Mouse (Mus musculus) heart, adult 11 months (tissue): ENCODE results near the gene Kcne4.

Source experiments
- DNase-seq: peaks from one replicate; pipeline ENCODE4 v3.0.0; 2022

Kcne4 gene

DNA sequence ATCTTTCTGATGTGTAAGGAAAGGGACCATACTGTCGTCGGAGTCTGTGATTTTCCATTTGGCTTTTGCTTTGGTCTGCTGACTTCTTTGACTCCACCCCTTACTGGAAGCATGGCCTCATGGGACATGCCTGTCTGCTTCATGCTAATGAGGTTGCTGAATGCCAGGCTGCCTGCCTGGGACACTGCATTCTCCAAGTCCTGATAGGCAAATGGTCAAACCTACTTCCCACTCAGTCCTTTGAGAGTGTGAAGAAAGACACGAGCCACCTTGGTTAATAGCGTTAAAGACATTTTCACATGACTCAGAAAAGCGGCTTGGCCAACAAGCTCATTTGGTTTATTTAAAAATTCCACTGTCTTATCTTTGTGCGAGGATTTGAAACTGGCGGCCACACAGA, 43.5 kb downstream of the Kcne4 start:
- DNase-seq, result peak; percentile 98

DNA sequence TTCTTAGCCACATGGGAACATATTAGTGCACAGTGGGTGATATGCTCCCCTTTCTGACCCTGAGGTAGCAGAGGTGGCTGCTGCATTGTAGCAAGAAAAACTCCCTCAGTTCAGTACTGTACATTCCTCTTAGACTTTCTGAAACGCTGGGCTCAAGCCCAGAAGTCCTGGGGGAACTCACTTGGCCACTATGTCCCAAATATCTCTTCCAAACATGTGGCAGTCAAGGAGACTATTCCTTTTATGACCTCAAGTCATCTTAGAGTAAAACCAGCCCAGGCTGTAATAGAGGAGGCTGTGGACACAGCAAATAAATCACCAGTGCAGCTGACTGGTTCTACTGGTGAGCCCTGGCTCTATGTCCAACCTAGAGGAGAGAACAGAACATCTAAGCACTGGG, 45.7 kb downstream of the Kcne4 start:
- DNase-seq, result peak; percentile 97

DNA sequence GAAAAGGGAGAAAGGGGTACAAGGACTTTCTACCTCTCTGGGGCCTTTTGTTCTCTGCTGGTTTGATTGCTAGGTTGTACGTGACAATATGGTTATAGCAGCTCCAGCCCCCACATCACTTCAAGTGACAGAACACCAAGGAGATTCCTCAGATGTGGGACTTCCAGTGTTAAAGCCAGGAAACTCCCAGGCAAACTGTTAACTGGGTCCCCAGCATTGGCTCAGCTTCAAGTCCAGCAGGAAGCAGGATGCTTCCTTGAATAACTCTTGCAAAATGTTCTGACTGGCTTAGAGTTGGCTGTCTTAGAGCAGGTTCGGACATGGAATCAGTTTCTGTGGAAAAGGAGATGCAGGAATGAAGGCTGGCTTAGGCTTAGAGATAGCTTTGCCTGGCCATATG, 47.3 kb downstream of the Kcne4 start:
- DNase-seq, result peak; percentile 97

DNA sequence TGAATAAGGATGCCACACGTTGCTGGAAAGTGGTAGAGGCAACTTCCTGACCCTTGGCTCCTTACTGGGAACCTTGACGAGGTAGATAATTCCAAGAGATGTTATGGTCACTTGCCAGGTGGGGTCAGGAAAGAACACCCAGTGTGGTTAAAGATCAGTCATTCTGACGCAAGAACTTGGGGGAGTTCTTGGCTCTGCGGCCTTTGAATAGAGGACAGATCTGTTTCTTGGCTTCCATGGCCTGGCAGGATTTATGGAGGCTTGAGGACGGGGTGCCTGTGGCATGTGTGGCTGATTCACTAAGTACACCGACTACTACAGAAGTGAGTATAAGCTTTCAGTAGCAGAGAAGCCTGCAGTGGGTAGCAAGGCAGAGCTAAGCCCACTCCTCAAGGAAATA, 47.8 kb downstream of the Kcne4 start:
- peak; percentile 98 for DNase-seq

DNA sequence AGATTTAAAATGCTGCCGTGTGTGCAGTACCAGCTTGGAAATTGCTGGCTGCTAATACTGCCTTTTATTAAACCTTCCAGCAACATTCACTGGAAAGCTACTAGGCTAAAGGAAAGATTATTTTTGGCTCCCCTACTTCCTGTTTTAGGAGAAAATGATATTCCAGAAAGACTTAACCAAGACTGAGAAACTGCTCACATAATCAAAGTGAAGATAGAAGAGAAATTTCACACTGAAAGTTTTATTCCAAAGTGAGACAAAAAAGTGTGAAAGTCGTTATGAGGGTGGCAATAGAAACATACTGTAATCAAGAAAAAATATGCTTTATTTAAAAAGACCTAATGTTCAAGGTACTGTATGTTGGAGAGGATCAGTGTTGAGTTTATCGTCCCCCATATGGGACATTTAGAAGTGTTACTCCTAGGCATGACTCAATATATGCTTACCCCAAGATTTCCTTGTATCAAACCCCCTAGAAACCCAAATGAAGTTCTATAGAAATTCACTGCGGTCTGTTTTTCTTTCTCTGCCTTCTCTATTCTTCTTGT, 48.3 kb downstream of the Kcne4 start:
- no peak for DNase-seq

DNA sequence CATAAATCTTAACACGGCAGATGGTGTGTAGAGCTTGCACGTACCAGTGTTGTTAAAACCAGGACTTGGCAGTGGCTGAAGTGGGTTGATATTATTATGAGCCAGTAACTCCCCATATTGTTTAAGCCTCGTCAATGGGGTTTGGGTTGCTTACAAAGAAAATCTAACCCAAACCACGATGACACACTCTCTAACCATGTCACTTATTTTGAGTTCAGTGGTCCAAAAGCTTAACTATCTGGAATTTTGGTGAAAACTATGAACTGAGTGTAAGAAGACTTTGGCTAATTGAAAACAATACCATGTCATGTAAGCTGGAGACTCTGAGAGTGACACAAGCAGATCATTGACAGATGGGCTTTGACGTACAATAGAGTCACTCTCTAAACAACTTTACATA, 49.4 kb downstream of the Kcne4 start:
- DNase-seq, result no peak

DNA sequence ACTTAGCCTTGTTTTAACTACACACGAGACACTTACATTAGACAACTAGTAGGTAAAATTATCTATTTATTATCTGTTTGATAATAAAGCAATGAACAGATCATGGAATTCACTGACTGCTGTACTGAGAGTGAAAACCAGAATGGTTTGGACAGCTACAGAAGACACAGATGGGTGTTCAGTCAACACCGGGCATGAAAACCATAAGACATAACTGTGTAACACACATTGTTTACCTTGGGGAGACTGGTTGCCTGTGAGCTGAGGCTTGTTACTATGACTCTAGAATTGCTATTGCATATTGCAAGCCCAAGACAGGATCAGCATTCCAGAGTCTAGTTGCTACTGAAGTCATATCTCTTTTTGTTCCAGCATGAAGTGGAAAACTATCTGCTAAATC, 49.9 kb downstream of the Kcne4 start:
- DNase-seq, result no peak
